Mouse (Mus musculus) myocyte (in vitro differentiated cells): ENCODE measurements around the gene Tmem239.

ENCODE experiments used
- CEBPB ChIP-seq: IDR thresholded peaks from 2 replicates; pipeline ENCODE4 v1.6.1; 2011; ENCODE audit warnings: mild to moderate bottlenecking, moderate library complexity; ENCODE audit not compliant: poor library complexity, insufficient read depth, severe bottlenecking
- E2F4 ChIP-seq: IDR thresholded peaks from one replicate; pipeline ENCODE4 v1.6.1; 2011; ENCODE audit warnings: mild to moderate bottlenecking, control low read depth, moderate library complexity; ENCODE audit not compliant: insufficient read depth
- MYOD1 ChIP-seq, 3 experiments: IDR thresholded peaks; one replicate each; pipeline ENCODE4 v1.6.1; 2011; ENCODE audit warnings: control low read depth in 2 of 3, low read depth in 2 of 3, mild to moderate bottlenecking in 2 of 3, moderate library complexity in 1 of 3; ENCODE audit not compliant: insufficient read length in 2 of 3, control insufficient read depth in 1 of 3
- POLR2A ChIP-seq: IDR thresholded peaks from one replicate; pipeline ENCODE4 v1.6.1; 2011; ENCODE audit warnings: low read depth, mild to moderate bottlenecking, control low read depth, moderate library complexity; ENCODE audit not compliant: insufficient read length
- POLR2AphosphoS2 ChIP-seq: IDR thresholded peaks from one replicate; pipeline ENCODE4 v1.6.1; 2011; ENCODE audit warnings: low read depth, control low read depth; ENCODE audit not compliant: insufficient read length
- TCF12 ChIP-seq: IDR thresholded peaks from one replicate; pipeline ENCODE4 v1.6.1; 2011; ENCODE audit warnings: mild to moderate bottlenecking, control low read depth; ENCODE audit not compliant: poor library complexity, insufficient read depth, severe bottlenecking
- TCF3 ChIP-seq: IDR thresholded peaks from one replicate; pipeline ENCODE4 v1.6.1; 2011; ENCODE audit warnings: low read depth, control low read depth; ENCODE audit not compliant: insufficient read length
- USF1 ChIP-seq: IDR thresholded peaks from one replicate; pipeline ENCODE4 v1.6.1; 2011; ENCODE audit warnings: low read depth, mild to moderate bottlenecking, control low read depth, moderate library complexity

- no peak for TF ChIP-seq POLR2A
- no peak for TF ChIP-seq E2F4
- TF ChIP-seq TCF3, result no peak
- no peak for TF ChIP-seq CEBPB
- no peak for TF ChIP-seq POLR2AphosphoS2
- TF ChIP-seq USF1, result no peak
- no peak for TF ChIP-seq TCF12
- no peak for TF ChIP-seq MYOD1 (IDR thresholded peaks at IDR 0.05; ENCODE audit: control insufficient read depth in 1 of 3, insufficient read length in 2 of 3, low read depth in 2 of 3)
Measured at GRCm38 (mm10) chr2:130432157-130432556, 25.9 kb downstream of the Tmem239 start.
